Mouse (Mus musculus) liver, embryonic 11.5 days (tissue): ENCODE measurements at regions not wholly inside any gene's neighbourhood (a gene's known extent, or its start where the extent isn't known, plus 50 kb on each side); places are given as distances from the start of the nearest gene placed in this dataset.

Experiments used
- ATAC-seq: fragments of 200-750 bp; cut with Nextera tagmentation; replicated peaks from 2 replicates; pipeline ENCODE4 v1.8.0; 2017; ENCODE audit warnings: moderate number of reproducible peaks, mild to moderate bottlenecking, moderate TSS enrichment, moderate library complexity; ENCODE audit not compliant: low FRiP score
- DNase-seq: peaks from one replicate; pipeline ENCODE4 v3.0.0-alpha.2; 2017; ENCODE audit warnings: low spot score
- H3K27ac ChIP-seq: fragments of 300-500 bp; sonication (generic); 2 replicates; pipeline ENCODE4 v1.5.1; 2014; ENCODE audit warnings: mild to moderate bottlenecking, low read depth, low read length, control low read depth
- H3K27me3 ChIP-seq: fragments of 300-500 bp; sonication (generic); replicated peaks from 2 replicates; pipeline ENCODE4 v1.6.1; 2014; ENCODE audit warnings: low read length, mixed read lengths; ENCODE audit not compliant: control insufficient read depth, insufficient read depth
- H3K36me3 ChIP-seq: fragments of 300-500 bp; sonication (generic); 2 replicates; pipeline ENCODE4 v1.6.1; 2014; ENCODE audit warnings: mild to moderate bottlenecking, low read length, moderate library complexity, mixed read lengths; ENCODE audit not compliant: control insufficient read depth, insufficient read depth
- H3K4me1 ChIP-seq: fragments of 300-500 bp; sonication (generic); replicated peaks from 2 replicates; pipeline ENCODE4 v1.6.1; 2014; ENCODE audit warnings: low read length, mixed read lengths; ENCODE audit not compliant: control insufficient read depth, insufficient read depth
- H3K4me2 ChIP-seq: fragments of 300-500 bp; sonication (generic); 2 replicates; pipeline ENCODE4 v1.6.1; 2014; ENCODE audit warnings: mild to moderate bottlenecking, control low read depth, moderate library complexity
- H3K4me3 ChIP-seq: fragments of 300-500 bp; sonication (generic); 2 replicates; pipeline ENCODE4 v1.5.1; 2014; ENCODE audit warnings: low read depth, low read length, control low read depth
- H3K9ac ChIP-seq: fragments of 300-500 bp; sonication (generic); 2 replicates; pipeline ENCODE4 v1.6.1; 2014; ENCODE audit warnings: low read depth, low read length, control low read depth
- H3K9me3 ChIP-seq: fragments of 300-500 bp; sonication (generic); 2 replicates; pipeline ENCODE4 v1.6.1; 2016; ENCODE audit warnings: low read length, inconsistent platforms, mixed read lengths; ENCODE audit not compliant: control insufficient read depth
- WGBS: fragments of 180-500 bp; shearing (Covaris S2); extraction: QIAGEN DNeasy Blood & Tissue Kit; methylation state at CpG from one replicate; pipeline ENCODE4 v1.1.7; 2014; 5-methylcytosine and 5-hydroxymethylcytosine counted together

- H3K27me3 ChIP-seq: no peaks in the 10 kb centered on the region
- DNase-seq: no peak
- H3K27ac ChIP-seq: no peak overlapping the region
- ATAC-seq: no peak
- no peaks in the 10 kb centered on the region for H3K9me3 ChIP-seq
- no peak overlapping the region for H3K4me2 ChIP-seq
- H3K9ac ChIP-seq: no peak overlapping the region
- no peak overlapping the region for H3K4me3 ChIP-seq
- 82% methylated on average over 1 of the region's 1 CpGs for WGBS
- H3K36me3 ChIP-seq: no peaks in the 10 kb centered on the region
- H3K4me1 ChIP-seq: no peaks in the 10 kb centered on the region
These were observed 59.9 kb downstream of the Adamts1 start for GRCm38 (mm10) chr16:85743022-85743421.

GRCm38 (mm10) chr16:85738606-85739195 lies 64.2 kb downstream of the Adamts1 start:
- no peaks in the 10 kb centered on the region for H3K27me3 ChIP-seq
- WGBS: 92% methylated on average over 2 of the region's 2 CpGs
- no peaks in the 10 kb centered on the region for H3K9me3 ChIP-seq
- H3K4me3 ChIP-seq: no peak overlapping the region
- H3K36me3 ChIP-seq: no peaks in the 10 kb centered on the region
- no peak overlapping the region for H3K4me2 ChIP-seq
- DNase-seq (no peak), ATAC-seq (no peak)
- no peak overlapping the region for H3K9ac ChIP-seq
- no peaks in the 10 kb centered on the region for H3K4me1 ChIP-seq
- H3K27ac ChIP-seq: no peak overlapping the region

- Histone ChIP-seq H3K4me3 (no peak overlapping the region), H3K36me3 (no peaks in the 10 kb centered on the region), H3K27ac (no peak overlapping the region), H3K9me3 (no peaks in the 10 kb centered on the region), H3K4me2 (no peak overlapping the region), H3K27me3 (no peaks in the 10 kb centered on the region), H3K4me1 (no peaks in the 10 kb centered on the region), H3K9ac (no peak overlapping the region)
- no peak for ATAC-seq
- 80% methylated on average over 2 of the region's 2 CpGs for WGBS
- DNase-seq: no peak
These were observed 74.9 kb downstream of the Adamts1 start for GRCm38 (mm10) chr16:85728026-85728425.

DNA sequence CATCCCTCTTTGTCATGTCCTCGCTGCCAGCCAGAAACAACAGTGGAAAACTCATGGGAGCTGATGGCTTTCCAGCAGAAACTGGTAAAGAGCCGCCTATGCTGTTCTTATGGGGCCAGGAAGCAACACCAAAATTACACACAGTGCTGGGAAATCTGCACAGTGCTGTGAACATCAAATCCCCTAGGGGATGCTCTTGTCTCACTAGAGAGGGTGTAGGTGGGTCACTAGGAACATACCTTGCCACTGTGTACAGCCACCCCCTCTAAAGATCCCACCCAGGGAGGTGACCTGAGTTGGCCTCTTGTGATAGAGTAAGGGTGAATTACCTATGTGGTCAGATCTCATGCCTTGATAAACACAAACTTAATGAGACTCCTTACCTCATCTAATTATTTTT lies 80.9 kb downstream of the Adamts1 start:
- Histone ChIP-seq H3K36me3 (no peaks in the 10 kb centered on the region), H3K4me2 (no peak overlapping the region), H3K4me3 (no peak overlapping the region), H3K9me3 (no peaks in the 10 kb centered on the region), H3K27ac (no peak overlapping the region), H3K9ac (no peak overlapping the region), H3K27me3 (no peaks in the 10 kb centered on the region), H3K4me1 (no peaks in the 10 kb centered on the region)
- WGBS: 44% methylated on average over 2 of the region's 2 CpGs
- no peak for ATAC-seq
- no peak for DNase-seq

DNA sequence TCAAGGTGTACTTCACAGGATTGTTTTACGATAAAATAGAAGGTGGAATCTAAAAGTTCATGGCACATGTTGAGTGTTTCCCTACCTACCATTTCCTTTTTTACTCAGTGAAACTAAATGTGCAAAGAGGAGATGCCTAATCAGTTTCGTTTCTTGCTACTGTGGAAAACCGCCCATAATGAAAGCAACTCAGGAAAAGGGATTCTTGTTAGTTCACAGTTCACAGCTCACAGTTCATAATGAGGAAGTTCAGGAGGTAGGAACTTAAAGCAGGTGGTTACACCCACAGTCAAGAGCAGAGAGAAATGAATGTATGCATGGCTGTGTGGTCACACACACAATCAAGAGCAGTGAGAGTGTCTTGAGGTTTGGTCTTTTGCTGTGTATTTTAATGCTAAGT lies 90.6 kb downstream of the Adamts1 start:
- no peaks in the 10 kb centered on the region for H3K9me3 ChIP-seq
- no peak overlapping the region for H3K4me3 ChIP-seq
- H3K4me2 ChIP-seq: no peak overlapping the region
- H3K4me1 ChIP-seq: no peaks in the 10 kb centered on the region
- H3K9ac ChIP-seq: no peak overlapping the region
- H3K27ac ChIP-seq: no peak overlapping the region
- no peaks in the 10 kb centered on the region for H3K36me3 ChIP-seq
- WGBS: 78% methylated on average over 3 of the region's 3 CpGs
- ATAC-seq (no peak), DNase-seq (no peak)
- H3K27me3 ChIP-seq: no peaks in the 10 kb centered on the region

DNA sequence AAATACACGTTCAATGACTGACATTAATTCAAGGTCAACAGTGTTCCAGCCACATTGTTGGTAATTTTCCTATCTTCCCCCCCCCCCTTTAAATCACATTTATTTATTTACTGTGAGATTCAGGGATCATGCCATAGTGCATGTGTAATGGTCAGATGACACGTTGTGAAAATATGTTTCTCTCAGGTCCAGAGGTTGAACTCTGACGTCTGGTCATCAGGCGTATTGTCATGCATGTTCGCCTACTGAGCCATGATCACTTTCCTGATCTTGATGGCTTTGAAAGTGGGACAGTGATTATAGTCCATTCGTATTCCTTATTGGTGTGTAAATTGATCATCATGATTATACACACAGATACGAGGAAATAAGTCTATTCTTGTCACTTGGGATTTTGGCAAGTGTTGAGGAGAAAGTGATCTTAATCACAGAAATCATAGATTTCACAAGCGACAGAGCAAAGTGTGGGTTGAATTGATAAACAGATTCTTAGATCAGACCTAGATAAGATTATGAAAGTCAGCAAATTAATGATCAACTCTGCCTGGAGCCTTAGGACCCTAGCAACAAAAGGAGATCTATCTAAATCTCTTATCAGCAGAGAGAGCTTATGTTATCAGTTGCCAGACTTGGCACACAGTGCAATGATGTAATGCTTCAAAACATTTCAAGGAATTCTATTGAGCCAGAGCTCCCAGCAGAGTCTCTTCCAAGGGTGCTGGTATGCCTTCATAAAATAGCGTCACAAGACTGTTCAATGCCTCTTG lies 98.5 kb downstream of the Adamts1 start:
- ATAC-seq: no peak
- 76% methylated on average over 9 of the region's 9 CpGs for WGBS
- Histone ChIP-seq H3K27ac (no peak overlapping the region), H3K4me1 (no peaks in the 10 kb centered on the region), H3K9ac (no peak overlapping the region), H3K27me3 (no peaks in the 10 kb centered on the region), H3K9me3 (no peaks in the 10 kb centered on the region), H3K4me3 (no peak overlapping the region), H3K36me3 (no peaks in the 10 kb centered on the region), H3K4me2 (no peak overlapping the region)
- DNase-seq: no peak

DNA sequence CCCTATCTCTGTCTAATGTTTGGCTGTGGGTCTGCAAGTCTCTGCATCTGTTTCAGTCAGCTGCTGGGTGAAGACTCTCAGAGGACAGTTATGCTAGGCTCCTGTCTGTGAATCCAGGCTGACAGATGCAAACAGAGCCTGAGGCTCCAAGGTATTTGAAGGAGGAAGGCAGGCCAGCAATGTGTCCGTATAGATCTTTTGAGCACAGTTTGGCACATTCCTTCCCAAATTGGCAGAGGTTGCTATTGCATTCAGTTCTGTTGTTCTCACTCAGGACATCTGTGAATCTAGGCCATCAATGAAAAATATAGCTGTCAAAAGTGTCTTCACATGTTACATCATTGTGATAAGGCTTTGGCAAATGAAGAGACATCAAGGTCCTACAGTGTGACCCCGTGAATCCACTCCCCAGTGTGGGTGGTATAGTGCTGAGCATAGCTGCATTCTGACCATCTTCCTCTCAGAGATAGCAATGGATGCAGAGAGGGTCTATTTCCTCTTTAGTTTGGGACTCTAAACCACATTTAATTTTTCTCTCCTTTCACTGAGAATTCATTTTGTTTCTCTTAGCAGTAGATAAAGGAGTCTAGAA lies 99.9 kb downstream of the Adamts1 start:
- ATAC-seq: no peak
- no peak for DNase-seq
- Histone ChIP-seq H3K36me3 (no peaks in the 10 kb centered on the region), H3K4me3 (no peak overlapping the region), H3K27me3 (no peaks in the 10 kb centered on the region), H3K4me1 (no peaks in the 10 kb centered on the region), H3K9ac (no peak overlapping the region), H3K27ac (no peak overlapping the region), H3K9me3 (no peaks in the 10 kb centered on the region), H3K4me2 (no peak overlapping the region)
- 77% methylated on average over 2 of the region's 2 CpGs for WGBS

- Histone ChIP-seq H3K4me1 (no peaks in the 10 kb centered on the region), H3K27ac (no peak overlapping the region), H3K36me3 (no peaks in the 10 kb centered on the region), H3K27me3 (no peaks in the 10 kb centered on the region), H3K4me2 (no peak overlapping the region), H3K4me3 (no peak overlapping the region), H3K9me3 (no peaks in the 10 kb centered on the region), H3K9ac (no peak overlapping the region)
- 82% methylated on average over 4 of the region's 4 CpGs for WGBS
- ATAC-seq: no peak
- no peak for DNase-seq
These were observed 103.6 kb downstream of the Adamts1 start for GRCm38 (mm10) chr16:85699329-85699728.

DNA sequence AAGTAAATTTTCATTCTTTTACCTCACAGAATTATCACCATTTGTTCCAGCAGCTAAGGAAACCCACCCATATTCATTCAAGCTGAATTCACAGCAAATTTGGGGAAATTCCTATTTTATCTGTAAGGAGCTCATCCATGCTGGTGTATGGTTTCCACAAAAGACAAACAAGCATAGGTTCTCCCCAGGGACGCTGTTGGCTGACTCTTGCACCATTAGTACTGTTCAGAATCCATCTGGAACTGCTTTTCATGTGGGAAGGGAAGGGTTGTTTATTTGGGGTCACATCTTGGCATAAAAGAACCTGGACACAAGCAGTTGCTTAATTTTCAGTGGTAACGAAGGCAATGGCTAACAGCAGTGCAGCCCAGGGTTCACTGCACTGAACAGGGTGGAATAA lies 120.2 kb downstream of the Adamts1 start:
- H3K9me3 ChIP-seq: no peaks in the 10 kb centered on the region
- H3K4me2 ChIP-seq: no peak overlapping the region
- no peak for DNase-seq
- WGBS: 63% methylated on average over 2 of the region's 2 CpGs
- H3K9ac ChIP-seq: no peak overlapping the region
- peaks cover 3% of the 10 kb centered on the region; the same call in 1 of the 2 replicates for H3K4me1 ChIP-seq
- no peaks in the 10 kb centered on the region for H3K27me3 ChIP-seq
- H3K36me3 ChIP-seq: no peaks in the 10 kb centered on the region
- no peak overlapping the region for H3K4me3 ChIP-seq
- no peak for ATAC-seq
- H3K27ac ChIP-seq: no peak overlapping the region
